Mouse (Mus musculus) lung, embryonic 14.5 days (tissue): ENCODE measurements at regions not wholly inside any gene's neighbourhood (a gene's known extent, or its start where the extent isn't known, plus 50 kb on each side); places are given as distances from the start of the nearest gene placed in this dataset.
A peak's percentile ranks its signal among the peaks of the same experiment; 100 is the strongest.

ENCODE experiments used
- ATAC-seq: fragments of 200-750 bp; cut with Nextera tagmentation; 2 replicates; pipeline ENCODE4 v1.8.0; 2017; ENCODE audit warnings: mild to moderate bottlenecking, moderate TSS enrichment, moderate library complexity; ENCODE audit not compliant: insufficient read depth
- DNase-seq: peaks from one replicate; pipeline ENCODE4 v3.0.0-alpha.2; 2015
- H3K27ac ChIP-seq: fragments of 300-500 bp; sonication (generic); 2 replicates; pipeline ENCODE4 v1.5.1; 2014; ENCODE audit warnings: low read depth, mild to moderate bottlenecking, moderate library complexity
- H3K27me3 ChIP-seq: fragments of 300-500 bp; sonication (generic); 2 replicates; pipeline ENCODE4 v1.6.1; 2014; ENCODE audit warnings: low read length, control low read depth; ENCODE audit not compliant: insufficient read depth
- H3K36me3 ChIP-seq: fragments of 300-500 bp; sonication (generic); 2 replicates; pipeline ENCODE4 v1.6.1; 2014; ENCODE audit warnings: control low read depth; ENCODE audit not compliant: insufficient read depth
- H3K4me1 ChIP-seq: fragments of 300-500 bp; sonication (generic); 2 replicates; pipeline ENCODE4 v1.6.1; 2014; ENCODE audit warnings: antibody characterized with exemption, control low read depth; ENCODE audit not compliant: insufficient read depth
- H3K4me2 ChIP-seq: fragments of 300-500 bp; sonication (generic); 2 replicates; pipeline ENCODE4 v1.6.1; 2014; ENCODE audit warnings: mild to moderate bottlenecking
- H3K4me3 ChIP-seq: fragments of 300-500 bp; sonication (generic); 2 replicates; pipeline ENCODE4 v1.5.1; 2014; ENCODE audit warnings: low read depth, low read length
- H3K9ac ChIP-seq: fragments of 300-500 bp; sonication (generic); 2 replicates; pipeline ENCODE4 v1.6.1; 2014
- H3K9me3 ChIP-seq: fragments of 300-500 bp; sonication (generic); 2 replicates; pipeline ENCODE4 v1.6.1; 2016; ENCODE audit warnings: low read depth, low read length, control low read depth
- CTCF ChIP-seq: IDR thresholded peaks from 2 replicates; pipeline ENCODE4 v1.5.1; 2016; ENCODE audit warnings: antibody characterized with exemption, low read depth
- WGBS: fragments of 180-500 bp; shearing (Covaris S2); extraction: QIAGEN DNeasy Blood & Tissue Kit; methylation state at CpG from one replicate; pipeline ENCODE4 v1.1.7; 2014; 5-methylcytosine and 5-hydroxymethylcytosine counted together

DNA sequence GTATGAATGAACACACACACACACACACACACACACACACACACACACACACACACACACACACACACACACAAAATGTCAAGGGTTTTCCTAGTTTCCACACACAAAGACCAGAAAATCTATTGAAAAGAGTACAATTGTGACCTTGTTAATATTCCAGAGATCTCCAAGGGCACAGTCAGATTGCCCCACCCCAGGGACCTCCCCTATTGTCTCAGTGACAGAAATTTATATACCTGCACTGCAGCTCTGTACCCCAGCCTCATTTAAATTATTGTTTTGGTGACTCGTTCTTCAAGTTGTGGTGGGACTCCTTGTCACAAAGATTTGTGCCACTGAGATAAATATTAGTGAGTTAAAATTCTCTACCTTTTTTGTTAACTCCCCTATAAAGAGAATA is 187.1 kb upstream of the Nox3 start:
- no peak overlapping the region for H3K4me3 ChIP-seq
- WGBS = 65% methylated on average over 1 of the region's 1 CpGs
- ATAC-seq = no peak

DNA sequence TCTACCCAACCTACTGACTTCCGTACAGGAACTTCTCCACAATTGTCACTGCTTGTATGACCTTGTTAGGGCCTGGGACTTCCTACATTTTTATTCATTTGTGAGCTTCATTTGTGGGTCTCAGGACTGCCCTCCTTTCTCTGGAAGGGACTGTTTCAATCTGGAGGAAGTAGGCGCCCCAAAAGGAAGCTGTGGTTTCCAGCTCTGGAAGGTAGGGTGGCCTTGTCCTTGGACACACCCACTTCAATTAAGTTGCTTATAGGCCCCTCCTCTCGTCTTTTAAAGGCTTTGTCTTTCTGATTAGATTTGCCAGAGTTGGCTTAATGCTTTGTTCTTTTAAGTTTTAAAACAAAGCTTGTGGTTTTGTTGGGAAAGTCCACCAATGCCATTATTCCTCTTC is 183.0 kb upstream of the Nox3 start:
- Histone ChIP-seq H3K36me3 (no peaks in the 10 kb centered on the region), H3K27ac (no peak overlapping the region), H3K9ac (no peak overlapping the region), H3K4me2 (no peak overlapping the region), H3K4me3 (no peak overlapping the region), H3K9me3 (no peaks in the 10 kb centered on the region), H3K27me3 (no peaks in the 10 kb centered on the region), H3K4me1 (no peaks in the 10 kb centered on the region)
- no peak for ATAC-seq
- DNase-seq = no peak
- 66% methylated on average over 3 of the region's 3 CpGs for WGBS
- no peak for TF ChIP-seq CTCF

More for the DNA sequence above, 187.1 kb upstream of the Nox3 start:
- Histone ChIP-seq H3K27ac (no peak overlapping the region), H3K36me3 (no peaks in the 10 kb centered on the region), H3K4me2 (no peak overlapping the region), H3K4me1 (no peaks in the 10 kb centered on the region), H3K27me3 (no peaks in the 10 kb centered on the region), H3K9me3 (no peaks in the 10 kb centered on the region), H3K9ac (no peak overlapping the region)
- TF ChIP-seq CTCF = no peak
- no peak for DNase-seq

DNA sequence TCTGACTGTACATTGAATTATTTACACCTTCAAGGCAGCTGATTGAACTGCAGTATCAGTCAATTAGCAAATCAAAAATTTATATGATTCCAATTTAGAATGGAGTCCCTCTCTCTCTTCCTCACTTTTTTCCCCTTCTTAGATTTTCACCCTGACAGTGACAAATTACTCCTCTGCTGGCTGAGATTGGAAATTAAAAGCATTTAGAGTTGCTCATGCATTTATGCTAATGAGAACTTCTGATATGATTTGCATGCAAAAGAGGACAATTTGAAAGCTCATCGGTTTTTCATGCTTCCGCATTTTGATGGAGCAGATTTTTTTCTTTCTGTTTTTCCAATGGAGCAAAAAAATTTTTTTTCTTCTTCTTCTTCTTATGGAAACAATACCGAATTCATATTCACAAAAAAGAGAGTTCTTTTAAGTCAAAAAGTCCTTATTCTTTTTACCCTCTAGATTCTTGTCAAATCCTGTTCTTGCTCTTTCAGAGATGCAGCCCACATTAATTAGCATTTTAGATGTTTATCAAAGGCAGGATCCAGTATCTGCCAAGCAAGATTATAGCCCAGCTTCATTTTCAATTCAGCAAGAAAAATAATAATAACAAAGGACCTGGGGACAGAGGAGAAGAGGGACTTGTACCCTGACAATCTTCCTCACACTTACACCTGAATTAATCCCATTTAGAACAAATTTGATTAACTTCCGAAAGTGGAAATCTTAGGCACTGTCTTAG is 173.6 kb upstream of the Nox3 start:
- no peaks in the 10 kb centered on the region for H3K9me3 ChIP-seq
- no peaks in the 10 kb centered on the region for H3K4me1 ChIP-seq
- no peak for ATAC-seq
- H3K4me3 ChIP-seq = no peak overlapping the region
- no peak for DNase-seq
- H3K9ac ChIP-seq = no peak overlapping the region
- no peak overlapping the region for H3K4me2 ChIP-seq
- H3K36me3 ChIP-seq = no peaks in the 10 kb centered on the region
- TF ChIP-seq CTCF = no peak
- WGBS = 67% methylated on average over 4 of the region's 4 CpGs
- H3K27ac ChIP-seq = no peak overlapping the region
- no peaks in the 10 kb centered on the region for H3K27me3 ChIP-seq

DNA sequence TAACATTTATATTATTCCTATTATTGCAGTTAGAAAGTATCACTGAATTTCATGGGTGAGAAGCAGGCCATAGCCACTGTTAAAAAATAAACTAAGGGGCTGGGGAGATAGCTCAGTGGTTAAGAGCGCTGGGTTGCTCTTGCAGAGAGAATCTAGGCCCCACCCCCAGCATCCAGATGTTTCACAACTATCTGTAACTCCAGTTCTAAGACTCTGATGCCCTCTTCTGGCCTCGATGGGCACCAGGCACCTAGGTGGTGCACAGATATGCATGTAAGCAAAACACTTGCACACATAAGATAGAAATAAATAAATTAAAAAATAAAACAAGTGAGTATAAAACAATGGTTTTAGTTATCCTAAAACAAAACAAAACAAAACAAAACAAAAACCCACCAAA is 166.3 kb upstream of the Nox3 start:
- H3K4me2 ChIP-seq = no peak overlapping the region
- H3K9ac ChIP-seq = no peak overlapping the region
- no peaks in the 10 kb centered on the region for H3K4me1 ChIP-seq
- no peak overlapping the region for H3K4me3 ChIP-seq
- no peak overlapping the region for H3K27ac ChIP-seq
- WGBS = 17% methylated on average over 2 of the region's 2 CpGs
- H3K9me3 ChIP-seq = no peaks in the 10 kb centered on the region
- H3K27me3 ChIP-seq = no peaks in the 10 kb centered on the region
- DNase-seq (peak; percentile 40), ATAC-seq (no peak)
- no peaks in the 10 kb centered on the region for H3K36me3 ChIP-seq
- TF ChIP-seq CTCF = peak; percentile 30; the same call in 1 of the 2 replicates

DNA sequence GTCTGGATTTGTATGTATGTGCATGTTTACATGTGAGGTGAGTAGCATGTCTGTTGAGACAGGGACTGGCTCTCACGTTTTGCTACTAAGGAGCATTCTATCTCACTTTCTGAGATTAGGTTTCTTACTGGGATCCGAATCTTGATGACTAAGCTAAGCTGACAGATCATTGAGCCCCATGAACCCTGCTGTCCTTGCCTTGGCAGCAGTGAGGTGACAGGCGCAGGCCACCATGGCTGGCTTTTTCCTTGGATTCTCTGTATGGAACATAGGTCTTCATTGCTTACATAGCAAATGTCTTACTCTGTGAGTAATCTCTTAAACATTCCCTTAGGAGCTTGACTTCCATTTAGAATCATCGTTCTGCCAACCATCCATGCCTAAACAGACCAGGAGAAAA is 140.3 kb upstream of the Nox3 start:
- H3K27me3 ChIP-seq = no peaks in the 10 kb centered on the region
- H3K4me2 ChIP-seq = no peak overlapping the region
- no peaks in the 10 kb centered on the region for H3K4me1 ChIP-seq
- no peak for TF ChIP-seq CTCF
- DNase-seq = no peak
- no peaks in the 10 kb centered on the region for H3K36me3 ChIP-seq
- ATAC-seq = no peak
- no peak overlapping the region for H3K27ac ChIP-seq
- WGBS = 56% methylated on average over 4 of the region's 4 CpGs
- no peaks in the 10 kb centered on the region for H3K9me3 ChIP-seq
- H3K9ac ChIP-seq = no peak overlapping the region
- no peak overlapping the region for H3K4me3 ChIP-seq

DNA sequence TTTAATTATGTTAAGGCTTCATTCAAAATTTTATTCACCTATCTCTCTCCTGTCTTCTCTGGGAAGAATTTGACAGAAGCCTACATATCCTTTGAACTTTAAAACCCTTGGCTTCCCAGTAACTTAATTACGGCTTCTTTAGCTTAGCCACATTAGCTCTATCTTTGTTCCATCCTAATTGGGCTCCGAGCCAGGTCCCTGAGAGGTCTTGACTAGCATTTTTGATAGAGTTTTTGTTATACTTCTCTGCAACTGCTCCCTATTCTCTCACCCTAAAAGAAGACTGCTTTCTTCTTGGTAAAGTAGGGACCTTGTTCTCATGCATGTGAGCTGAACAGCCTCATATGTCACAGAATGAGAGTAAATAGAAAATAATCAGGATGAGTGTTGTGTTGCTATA is 115.1 kb upstream of the Nox3 start:
- WGBS = 49% methylated on average over 2 of the region's 2 CpGs
- H3K36me3 ChIP-seq = no peaks in the 10 kb centered on the region
- H3K9me3 ChIP-seq = no peaks in the 10 kb centered on the region
- H3K4me3 ChIP-seq = no peak overlapping the region
- no peak overlapping the region for H3K4me2 ChIP-seq
- DNase-seq (peak; percentile 22), ATAC-seq (no peak)
- H3K27ac ChIP-seq = no peak overlapping the region
- H3K4me1 ChIP-seq = no peaks in the 10 kb centered on the region
- no peaks in the 10 kb centered on the region for H3K27me3 ChIP-seq
- no peak overlapping the region for H3K9ac ChIP-seq
- TF ChIP-seq CTCF = no peak

DNA sequence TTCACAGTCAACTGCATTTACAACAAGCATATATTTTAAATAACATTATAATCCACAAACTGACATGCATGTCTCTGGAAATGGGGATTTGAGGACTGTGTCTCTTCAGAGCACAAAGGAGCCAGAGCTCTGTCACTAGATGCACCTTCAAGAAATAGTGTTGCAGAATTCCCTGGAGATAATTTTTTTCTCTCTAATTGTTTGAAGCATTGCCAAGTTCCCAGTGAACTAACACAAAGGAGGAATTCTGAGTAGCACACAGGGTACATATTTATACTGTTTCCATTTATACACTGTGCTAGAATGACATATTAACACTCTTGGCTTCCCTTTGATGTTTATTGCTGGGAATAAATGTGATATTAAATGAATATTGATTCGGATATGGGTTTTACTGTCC is 107.4 kb upstream of the Nox3 start:
- no peaks in the 10 kb centered on the region for H3K27me3 ChIP-seq
- H3K9me3 ChIP-seq = no peaks in the 10 kb centered on the region
- WGBS = 62% methylated on average over 1 of the region's 1 CpGs
- H3K4me3 ChIP-seq = no peak overlapping the region
- no peaks in the 10 kb centered on the region for H3K4me1 ChIP-seq
- DNase-seq (no peak), ATAC-seq (no peak)
- no peak overlapping the region for H3K27ac ChIP-seq
- no peak overlapping the region for H3K9ac ChIP-seq
- no peak overlapping the region for H3K4me2 ChIP-seq
- no peak for TF ChIP-seq CTCF
- H3K36me3 ChIP-seq = no peaks in the 10 kb centered on the region
